ENCODE assay signal across 8 mouse cellular contexts in the genomic region with DNA sequence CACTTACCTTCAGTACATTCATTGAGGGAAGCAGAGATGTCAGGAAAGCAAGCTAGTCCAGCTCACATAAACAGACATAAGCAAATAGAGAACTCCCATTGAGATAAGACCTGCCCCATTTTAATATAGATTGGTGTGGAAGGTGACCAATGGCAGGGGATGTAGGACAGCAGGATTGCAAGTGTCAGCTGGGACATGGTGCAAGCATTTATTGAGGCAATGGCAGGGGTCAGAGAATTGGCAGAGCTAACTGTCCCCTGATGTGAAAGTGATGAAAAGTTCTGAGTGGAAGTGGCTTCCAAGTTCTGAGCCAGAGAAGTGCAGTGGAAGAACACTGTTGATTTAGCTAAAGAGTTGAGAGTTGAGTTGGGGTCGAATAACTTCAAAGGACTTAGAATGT. TPM values are rescaled to one million over a fixed set of nuclear protein-coding genes. Genes with fewer than 3 reads are reported as not detected.
DNase-seq lines count a peak whose midpoint lies in the region; ATAC-seq lines count a peak whose summit lies in the region.

Gene Insig2, minus strand, starts transcription at position 105 of the 400 bp plus-strand sequence.

- no peaks in the 10 kb centered on the region for H3K36me3 ChIP-seq in intestine, embryonic 16.5 days (ENCODE audit: control insufficient read depth, insufficient read depth, low read length)
- no peaks in the 10 kb centered on the region for H3K36me3 ChIP-seq in midbrain, embryonic 16.5 days (ENCODE audit: control insufficient read depth, insufficient read depth, low read length)

- DNase-seq in layer of hippocampus, adult 8-10 months (ENCODE audit: low spot score in 2 of 2): no peak
- DNase-seq in layer of hippocampus, adult 11-12 months (ENCODE audit: low spot score): no peak
- no peak for DNase-seq in adrenal gland, postnatal 36 days
- DNase-seq in gastrocnemius, postnatal 4 days (ENCODE audit: low spot score in 2 of 2): no peak
- DNase-seq in right cerebral cortex, postnatal 14 days: no peak
- no peak for DNase-seq in retina, postnatal 1 day

- no peak within 1 kb of the TSS for H3K27ac ChIP-seq in intestine, embryonic 16.5 days (ENCODE audit: low read length)
- H3K27ac ChIP-seq in midbrain, embryonic 16.5 days (ENCODE audit: low read length): no peak within 1 kb of the TSS

- H3K27me3 ChIP-seq in intestine, embryonic 16.5 days (replicated peaks; ENCODE audit: control insufficient read depth, insufficient read depth, low read length): no peaks in the 10 kb centered on the region
- no peaks in the 10 kb centered on the region for H3K27me3 ChIP-seq in midbrain, embryonic 16.5 days (ENCODE audit: control insufficient read depth, insufficient read depth, low read depth, low read length)

- peaks cover 3% of the 10 kb centered on the region; the same call in 1 of the 2 replicates for H3K4me1 ChIP-seq in intestine, embryonic 16.5 days (ENCODE audit: control insufficient read depth, insufficient read depth, low read length)
- peaks cover 7% of the 10 kb centered on the region for H3K4me1 ChIP-seq in midbrain, embryonic 16.5 days (ENCODE audit: control insufficient read depth, insufficient read depth, low read length)

- 83% methylated on average over 1 of the region's 1 CpGs for WGBS in intestine, embryonic 16.5 days
- WGBS in midbrain, embryonic 16.5 days: 94% methylated on average over 1 of the region's 1 CpGs

- no peak within 1 kb of the TSS for H3K4me3 ChIP-seq in intestine, embryonic 16.5 days (ENCODE audit: low read length)
- H3K4me3 ChIP-seq in midbrain, embryonic 16.5 days (ENCODE audit: low read depth, low read length): no peak within 1 kb of the TSS

- ATAC-seq in intestine, embryonic 16.5 days: no peak
- ATAC-seq in midbrain, embryonic 16.5 days: no peak

- no peaks in the 10 kb centered on the region for H3K9me3 ChIP-seq in intestine, embryonic 16.5 days (ENCODE audit: control insufficient read depth, low read length)
- H3K9me3 ChIP-seq in midbrain, embryonic 16.5 days (replicated peaks; ENCODE audit: control insufficient read depth, low read length, poor library complexity, severe bottlenecking): no peaks in the 10 kb centered on the region

- H3K4me2 ChIP-seq in intestine, embryonic 16.5 days (ENCODE audit: low read depth, low read length): no peak within 1 kb of the TSS
- no peak within 1 kb of the TSS for H3K4me2 ChIP-seq in midbrain, embryonic 16.5 days (ENCODE audit: low read length)

- no peak within 1 kb of the TSS for H3K9ac ChIP-seq in intestine, embryonic 16.5 days (ENCODE audit: low read depth, low read length)
- H3K9ac ChIP-seq in midbrain, embryonic 16.5 days (ENCODE audit: low read depth, low read length): no peak within 1 kb of the TSS

RNA-seq across cellular contexts. Expression of gene Insig2, which starts in this region (rescaled TPM):
- total RNA-seq in layer of hippocampus, adult 8-10 months (2022): 10 to 100 TPM; 61.8 to 92.0 (median 70.9) TPM
- total RNA-seq in adrenal gland, postnatal 36 days (2021): 10 to 100 TPM; 47.3 to 47.5 TPM
- total RNA-seq in gastrocnemius, postnatal 4 days (2021): 10 to 100 TPM; 33.9 to 37.3 TPM
- 24.5 and 25.1 TPM in 2 replicates for polyA plus RNA-seq in intestine, embryonic 16.5 days (2015; fragmentation: Nextera tagmentation; extraction: Ambion mirVana)
- 44.5 and 49.9 TPM in 2 replicates for polyA plus RNA-seq in midbrain, embryonic 16.5 days (2015; fragmentation: Nextera tagmentation; extraction: Ambion mirVana)
